In the genomic region with DNA sequence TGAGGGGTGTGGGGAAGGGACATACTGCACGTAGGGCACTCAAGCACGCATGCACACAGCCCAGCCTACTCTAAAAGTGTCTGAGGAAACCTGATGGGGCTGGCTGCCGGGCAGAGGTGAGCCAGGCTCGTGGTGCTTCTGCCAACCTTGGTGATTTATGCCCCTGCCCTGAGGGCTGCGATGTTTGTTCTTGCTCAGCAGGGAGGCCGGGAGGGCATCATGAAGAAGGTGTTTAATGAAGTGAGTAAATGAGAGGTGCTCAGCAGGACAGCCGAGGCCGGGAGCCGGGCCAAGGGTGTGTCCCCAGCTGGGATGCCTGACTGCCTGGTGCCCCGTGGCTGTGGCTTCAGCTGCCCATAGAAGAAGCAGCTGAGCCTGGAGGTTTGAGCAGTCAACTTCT, we compare ENCODE assay signal across 13 mouse cellular contexts.
A peak's percentile ranks its signal among the peaks of the same experiment; 100 is the strongest.
DNase-seq lines count a peak whose midpoint lies in the region; ATAC-seq and TF ChIP-seq lines count a peak whose summit lies in the region.
"Had no signal": no experiment of that assay in that cellular context is flagged by ENCODE, and none has a peak within 500 bp of the region (broad histone marks: within the 10 kb centered on the region; RNA-seq: fewer than 3 reads in every experiment).

No protein-coding gene starts in this region.

- H3K4me1 ChIP-seq in hindbrain, embryonic 13.5 days (replicated peaks) = peaks cover 31% of the 10 kb centered on the region
- no peaks in the 10 kb centered on the region for H3K4me1 ChIP-seq in lung, postnatal 0 days (ENCODE audit: insufficient read depth, low read depth, low read length)

- no peak overlapping the region for H3K4me2 ChIP-seq in hindbrain, embryonic 13.5 days
- no peak overlapping the region for H3K4me2 ChIP-seq in lung, postnatal 0 days (replicated peaks; ENCODE audit: low read depth, low read length)
- H3K4me2 ChIP-seq: forebrain, embryonic 13.5 days had no signal

- H3K27ac ChIP-seq in hindbrain, embryonic 13.5 days = peak overlapping the region; percentile 30; the same call in 1 of the 2 replicates
- H3K27ac ChIP-seq in lung, postnatal 0 days (ENCODE audit: low read length) = no peak overlapping the region
- H3K27ac ChIP-seq: forebrain, embryonic 13.5 days had no signal

- H3K36me3 ChIP-seq in hindbrain, embryonic 13.5 days = no peaks in the 10 kb centered on the region
- H3K36me3 ChIP-seq in lung, postnatal 0 days (ENCODE audit: insufficient read depth, low read length) = no peaks in the 10 kb centered on the region

- peak; percentile 17 for DNase-seq in kidney, adult 11 months
- no peak for DNase-seq in kidney, adult 18-20 months
- peak; percentile 66 for DNase-seq in brain, embryonic 14.5 days (ENCODE audit: low read depth)
- peak; percentile 50 for DNase-seq in lung, postnatal 0 days (ENCODE audit: low spot score)
- DNase-seq in spleen, adult 18-20 months = no peak
- DNase-seq in heart, postnatal 14 days = no peak
- no peak for DNase-seq in adrenal gland, adult 8-10 months
- DNase-seq: cerebellum, adult 9-10 months; layer of hippocampus, postnatal 36 days; liver, postnatal 0 days had no signal

- 7% methylated on average over 10 of the region's 10 CpGs for WGBS in hindbrain, embryonic 13.5 days
- WGBS in lung, postnatal 0 days = 10% methylated on average over 10 of the region's 10 CpGs

- no peak for ATAC-seq in hindbrain, embryonic 13.5 days (ENCODE audit: low FRiP score)
- ATAC-seq in lung, postnatal 0 days = peak; percentile 34
- ATAC-seq: forebrain, embryonic 13.5 days; liver, postnatal 0 days had no signal

- no peak for TF ChIP-seq EP300 in lung, postnatal 0 days (IDR thresholded peaks at IDR 0.05)

- no peak overlapping the region for H3K4me3 ChIP-seq in hindbrain, embryonic 13.5 days
- H3K4me3 ChIP-seq in lung, postnatal 0 days (ENCODE audit: low read depth, low read length) = no peak overlapping the region
- H3K4me3 ChIP-seq: forebrain, embryonic 13.5 days had no signal

- no peak for TF ChIP-seq POLR2A in brain, embryonic 14.5 days (IDR thresholded peaks at IDR 0.05; ENCODE audit: borderline replicate concordance, extremely low read depth, insufficient read depth, insufficient read length, poor library complexity, severe bottlenecking)

- TF ChIP-seq CTCF in brain, embryonic 14.5 days (IDR thresholded peaks at IDR 0.05; ENCODE audit: borderline replicate concordance, extremely low read depth, insufficient read depth, insufficient read length) = no peak
- TF ChIP-seq CTCF in lung, postnatal 0 days (IDR thresholded peaks at IDR 0.05) = no peak

- H3K9ac ChIP-seq in hindbrain, embryonic 13.5 days = no peak overlapping the region
- H3K9ac ChIP-seq in lung, postnatal 0 days (replicated peaks; ENCODE audit: low read depth) = no peak overlapping the region
- H3K9ac ChIP-seq: forebrain, embryonic 13.5 days; liver, postnatal 0 days had no signal

- H3K27me3 ChIP-seq in hindbrain, embryonic 13.5 days = peaks cover 22% of the 10 kb centered on the region; the same call in 1 of the 2 replicates
- no peaks in the 10 kb centered on the region for H3K27me3 ChIP-seq in lung, postnatal 0 days (replicated peaks; ENCODE audit: insufficient read depth, low read length)
- H3K27me3 ChIP-seq: CH12.LX; forebrain, embryonic 13.5 days had no signal

- intact Hi-C loops in heart, postnatal 14 days (cut with DNase I) = no loop called here

- no peaks in the 10 kb centered on the region for H3K9me3 ChIP-seq in hindbrain, embryonic 13.5 days
- H3K9me3 ChIP-seq in lung, postnatal 0 days (ENCODE audit: low read length) = no peaks in the 10 kb centered on the region
- H3K9me3 ChIP-seq: forebrain, embryonic 13.5 days had no signal

Comparison
In these comparisons a context has a peak if more than half of its experiments do, and no peak if none do; other contexts are left out.
1. DNase-seq: peak in kidney, adult 11 months (single experiment), brain, embryonic 14.5 days (single experiment) and lung, postnatal 0 days (single experiment); none in kidney, adult 18-20 months (single experiment), spleen, adult 18-20 months (0 of 2), heart, postnatal 14 days (0 of 2) and adrenal gland, adult 8-10 months (single experiment).